Mouse (Mus musculus) forebrain, embryonic 13.5 days (tissue): ENCODE data around the gene Smim20. TPM values are rescaled to one million over a fixed set of nuclear protein-coding genes. Genes with fewer than 3 reads are reported as not detected.

ENCODE experiments used
- ATAC-seq: fragments of 200-750 bp; cut with Nextera tagmentation; 2 replicates; pipeline ENCODE4 v1.8.0; 2017
- H3K27ac ChIP-seq: fragments of 300-500 bp; sonication (generic); 2 replicates; pipeline ENCODE4 v1.5.1; 2015; ENCODE audit warnings: inconsistent platforms, mild to moderate bottlenecking, moderate library complexity
- H3K27me3 ChIP-seq: fragments of 300-500 bp; sonication (generic); 2 replicates; pipeline ENCODE4 v1.6.1; 2015; ENCODE audit warnings: mild to moderate bottlenecking, inconsistent platforms
- H3K36me3 ChIP-seq: fragments of 300-500 bp; sonication (generic); 2 replicates; pipeline ENCODE4 v1.6.1; 2015; ENCODE audit warnings: mild to moderate bottlenecking, inconsistent platforms; ENCODE audit not compliant: poor library complexity, severe bottlenecking
- H3K4me1 ChIP-seq: fragments of 300-500 bp; sonication (generic); 2 replicates; pipeline ENCODE4 v1.6.1; 2015; ENCODE audit warnings: inconsistent platforms
- H3K4me2 ChIP-seq: fragments of 300-500 bp; sonication (generic); 2 replicates; pipeline ENCODE4 v1.6.1; 2015; ENCODE audit warnings: inconsistent platforms, mild to moderate bottlenecking, moderate library complexity
- H3K4me3 ChIP-seq: fragments of 300-500 bp; sonication (generic); 2 replicates; pipeline ENCODE4 v1.5.1; 2015; ENCODE audit warnings: mild to moderate bottlenecking, inconsistent platforms
- H3K9ac ChIP-seq: fragments of 300-500 bp; sonication (generic); 2 replicates; pipeline ENCODE4 v1.6.1; 2015; ENCODE audit warnings: mild to moderate bottlenecking, inconsistent platforms
- H3K9me3 ChIP-seq: fragments of 300-500 bp; sonication (generic); replicated peaks from 2 replicates; pipeline ENCODE4 v1.6.1; 2016; ENCODE audit warnings: inconsistent platforms
- WGBS: fragments of 180-500 bp; shearing (Covaris S2); methylation state at CpG from one replicate; pipeline ENCODE4 v1.1.7; 2015; 5-methylcytosine and 5-hydroxymethylcytosine counted together
- polyA plus RNA-seq: library from polyadenylated mRNA; unstranded; fragments of >200 nt; fragmentation: Nextera tagmentation; extraction: Ambion mirVana; gene quantifications from 2 replicates; pipeline ENCODE4 v1.2.1, GENCODE M21; 2015

The Smim20 gene
- polyA plus RNA-seq, 1 experiment from 2014 or later, result 64.8 TPM

GRCm38 (mm10) chr5:53317885-53318466, 51.1 kb downstream of the Smim20 start:
- no peak for ATAC-seq
- H3K4me2 ChIP-seq, result no peak overlapping the region
- no peaks in the 10 kb centered on the region for H3K9me3 ChIP-seq
- no peak overlapping the region for H3K27ac ChIP-seq
- H3K4me1 ChIP-seq, result 0 out of 2 replicates have a peak, but pooled peaks cover 5% of the 10 kb centered on the region
- no peak overlapping the region for H3K9ac ChIP-seq
- H3K36me3 ChIP-seq, result no peaks in the 10 kb centered on the region
- no peak overlapping the region for H3K4me3 ChIP-seq
- H3K27me3 ChIP-seq, result no peaks in the 10 kb centered on the region
- 87% methylated on average over 7 of the region's 7 CpGs for WGBS

GRCm38 (mm10) chr5:53320331-53320730, 53.4 kb downstream of the Smim20 start:
- H3K4me2 ChIP-seq, result no peak overlapping the region
- no peak overlapping the region for H3K27ac ChIP-seq
- 21% methylated on average over 3 of the region's 3 CpGs for WGBS
- ATAC-seq, result peak; percentile 52; the same call in 1 of the 2 replicates
- H3K27me3 ChIP-seq, result peaks cover 5% of the 10 kb centered on the region; the same call in 1 of the 2 replicates
- H3K9me3 ChIP-seq, result no peaks in the 10 kb centered on the region
- no peak overlapping the region for H3K9ac ChIP-seq
- peaks cover 23% of the 10 kb centered on the region for H3K4me1 ChIP-seq
- H3K4me3 ChIP-seq, result no peak overlapping the region
- no peaks in the 10 kb centered on the region for H3K36me3 ChIP-seq

GRCm38 (mm10) chr5:53321901-53322300, 55.0 kb downstream of the Smim20 start:
- WGBS, result 90% methylated on average over 9 of the region's 9 CpGs
- Histone ChIP-seq H3K4me1 (peaks cover 36% of the 10 kb centered on the region), H3K27me3 (peaks cover 5% of the 10 kb centered on the region; the same call in 1 of the 2 replicates), H3K9ac (no peak overlapping the region), H3K4me3 (no peak overlapping the region), H3K27ac (no peak overlapping the region), H3K9me3 (no peaks in the 10 kb centered on the region), H3K4me2 (no peak overlapping the region), H3K36me3 (no peaks in the 10 kb centered on the region)
- ATAC-seq, result no peak

GRCm38 (mm10) chr5:53322471-53322870, 55.6 kb downstream of the Smim20 start:
- Histone ChIP-seq H3K27ac (no peak overlapping the region), H3K36me3 (no peaks in the 10 kb centered on the region), H3K4me1 (peaks cover 36% of the 10 kb centered on the region), H3K4me3 (no peak overlapping the region), H3K4me2 (no peak overlapping the region), H3K27me3 (peaks cover 5% of the 10 kb centered on the region; the same call in 1 of the 2 replicates), H3K9me3 (no peaks in the 10 kb centered on the region), H3K9ac (no peak overlapping the region)
- WGBS, result 84% methylated on average over 11 of the region's 11 CpGs
- ATAC-seq, result no peak

GRCm38 (mm10) chr5:53323121-53323520, 56.2 kb downstream of the Smim20 start:
- WGBS, result 77% methylated on average over 7 of the region's 7 CpGs
- Histone ChIP-seq H3K4me1 (peaks cover 36% of the 10 kb centered on the region), H3K9ac (no peak overlapping the region), H3K36me3 (no peaks in the 10 kb centered on the region), H3K4me3 (no peak overlapping the region), H3K27me3 (peaks cover 5% of the 10 kb centered on the region; the same call in 1 of the 2 replicates), H3K4me2 (no peak overlapping the region), H3K9me3 (no peaks in the 10 kb centered on the region), H3K27ac (no peak overlapping the region)
- no peak for ATAC-seq

- no peak for ATAC-seq
- Histone ChIP-seq H3K4me1 (peaks cover 36% of the 10 kb centered on the region), H3K4me2 (no peak overlapping the region), H3K36me3 (no peaks in the 10 kb centered on the region), H3K9me3 (no peaks in the 10 kb centered on the region), H3K9ac (no peak overlapping the region), H3K4me3 (no peak overlapping the region), H3K27ac (no peak overlapping the region), H3K27me3 (peaks cover 5% of the 10 kb centered on the region; the same call in 1 of the 2 replicates)
- WGBS, result 76% methylated on average over 3 of the region's 3 CpGs
Measured at GRCm38 (mm10) chr5:53324256-53324655, 57.4 kb downstream of the Smim20 start.

GRCm38 (mm10) chr5:53324791-53325190, 57.9 kb downstream of the Smim20 start:
- Histone ChIP-seq H3K4me3 (no peak overlapping the region), H3K36me3 (no peaks in the 10 kb centered on the region), H3K27me3 (peaks cover 5% of the 10 kb centered on the region; the same call in 1 of the 2 replicates), H3K4me1 (peaks cover 36% of the 10 kb centered on the region), H3K27ac (no peak overlapping the region), H3K9me3 (no peaks in the 10 kb centered on the region), H3K9ac (no peak overlapping the region), H3K4me2 (no peak overlapping the region)
- 22% methylated on average over 6 of the region's 6 CpGs for WGBS
- no peak for ATAC-seq

- Histone ChIP-seq H3K27me3 (peaks cover 5% of the 10 kb centered on the region; the same call in 1 of the 2 replicates), H3K4me1 (peaks cover 30% of the 10 kb centered on the region), H3K36me3 (no peaks in the 10 kb centered on the region), H3K4me2 (peak overlapping the region; percentile 30), H3K9ac (no peak overlapping the region), H3K9me3 (no peaks in the 10 kb centered on the region), H3K27ac (no peak overlapping the region), H3K4me3 (no peak overlapping the region)
- peak; percentile 79 for ATAC-seq
- 3% methylated on average over 8 of the region's 8 CpGs for WGBS
Measured at GRCm38 (mm10) chr5:53326023-53326422, 59.1 kb downstream of the Smim20 start.

- no peaks in the 10 kb centered on the region for H3K36me3 ChIP-seq
- H3K4me3 ChIP-seq, result no peak overlapping the region
- no peak overlapping the region for H3K9ac ChIP-seq
- no peak overlapping the region for H3K4me2 ChIP-seq
- ATAC-seq, result peak; percentile 52
- H3K27ac ChIP-seq, result no peak overlapping the region
- 80% methylated on average over 5 of the region's 5 CpGs for WGBS
- peaks cover 5% of the 10 kb centered on the region; the same call in 1 of the 2 replicates for H3K27me3 ChIP-seq
- H3K4me1 ChIP-seq, result peaks cover 30% of the 10 kb centered on the region
- no peaks in the 10 kb centered on the region for H3K9me3 ChIP-seq
Measured at GRCm38 (mm10) chr5:53326491-53326890, 59.6 kb downstream of the Smim20 start.

Other genes with a start within 250 kb of the Smim20 start
- gene Slc34a2, start 229.0 kb upstream of the Smim20 start, polyA plus RNA-seq, result not detected in 2 replicates
- gene Sel1l3, start 53.2 kb upstream of the Smim20 start, polyA plus RNA-seq, result 7.0 and 8.5 TPM in 2 replicates
- gene Rbpj, start 199.1 kb downstream of the Smim20 start, polyA plus RNA-seq, result 48.7 and 48.8 TPM in 2 replicates